Mouse (Mus musculus): Measurements from ENCODE around the gene Ryk. TPM values are rescaled to one million over a fixed set of nuclear protein-coding genes. Genes with fewer than 3 reads are reported as not detected.
"Not testable (repeated sequence)": the region's sequence is repeated elsewhere in the genome, so short reads cannot be mapped to it uniquely, and the experiment has no call there.

Ryk gene
- polyA plus RNA-seq, 1 experiment from 2014 or later: 22.8 TPM

DNA sequence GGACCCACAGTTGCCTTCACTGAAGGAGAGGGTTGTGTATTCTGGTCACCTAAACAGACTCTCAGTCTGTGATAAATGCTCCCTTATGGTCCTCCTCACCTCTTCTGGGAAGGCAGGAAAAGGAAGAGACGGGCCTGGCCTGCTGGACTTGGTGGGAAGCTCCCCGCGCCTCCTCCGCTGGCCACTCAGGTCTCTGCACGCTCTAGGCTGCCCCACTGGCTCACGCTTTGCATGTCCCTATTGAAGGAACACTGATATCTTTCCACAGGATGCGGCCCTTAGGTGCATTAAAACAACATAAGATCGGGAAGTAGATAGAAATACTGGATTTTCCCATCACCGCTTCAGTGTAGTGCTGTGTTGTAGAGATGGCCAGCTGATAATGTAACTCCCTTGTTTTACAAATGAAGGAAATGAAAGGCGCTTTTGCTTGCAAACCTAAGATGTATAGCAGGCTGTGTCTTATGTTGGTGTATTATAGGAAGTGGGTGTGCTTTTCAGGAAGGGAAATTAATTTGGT is 77.9 kb downstream of the Ryk start:
- H3K27me3 ChIP-seq: no peaks in the 10 kb centered on the region
- no peak overlapping the region for H3K27ac ChIP-seq
- peaks cover 49% of the 10 kb centered on the region for H3K36me3 ChIP-seq
- no peaks in the 10 kb centered on the region for H3K9me3 ChIP-seq
- H3K4me1 ChIP-seq: no peaks in the 10 kb centered on the region
- H3K4me3 ChIP-seq: no peak overlapping the region
- 86% methylated on average over 10 of the region's 10 CpGs for WGBS
- no peak overlapping the region for H3K4me2 ChIP-seq (replicated peaks)
- ATAC-seq (ENCODE audit: insufficient number of reproducible peaks, insufficient read depth, low FRiP score, low TSS enrichment): no peak
- H3K9ac ChIP-seq: no peak overlapping the region

DNA sequence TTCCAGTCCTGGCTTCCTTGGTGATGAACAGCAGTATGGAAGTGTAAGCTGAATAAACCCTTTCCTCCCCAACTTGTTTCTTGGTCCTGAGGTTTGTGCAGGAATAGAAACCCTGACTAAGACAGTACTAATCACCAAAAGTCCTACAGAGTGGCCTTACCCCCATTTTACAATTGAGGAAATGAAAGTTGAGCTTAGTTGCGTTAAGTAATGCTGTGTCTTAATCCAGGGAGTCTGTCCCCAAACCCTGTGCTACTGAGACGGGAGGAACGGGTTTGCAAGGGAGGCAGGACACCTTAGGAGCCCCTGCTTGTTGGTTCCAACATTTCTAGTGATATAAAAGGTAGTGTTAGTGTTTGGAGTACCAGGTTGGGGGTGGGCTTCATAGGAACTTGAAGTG is 78.9 kb downstream of the Ryk start:
- ATAC-seq (ENCODE audit: insufficient number of reproducible peaks, insufficient read depth, low FRiP score, low TSS enrichment); H3K4me2 ChIP-seq (replicated peaks); H3K4me3 ChIP-seq; H3K9me3 ChIP-seq; H3K27ac ChIP-seq; H3K27me3 ChIP-seq; H3K9ac ChIP-seq; H3K4me1 ChIP-seq: not testable (repeated sequence)
- 93% methylated on average over 3 of the region's 3 CpGs for WGBS
- H3K36me3 ChIP-seq: peaks cover 40% of the 10 kb centered on the region

DNA sequence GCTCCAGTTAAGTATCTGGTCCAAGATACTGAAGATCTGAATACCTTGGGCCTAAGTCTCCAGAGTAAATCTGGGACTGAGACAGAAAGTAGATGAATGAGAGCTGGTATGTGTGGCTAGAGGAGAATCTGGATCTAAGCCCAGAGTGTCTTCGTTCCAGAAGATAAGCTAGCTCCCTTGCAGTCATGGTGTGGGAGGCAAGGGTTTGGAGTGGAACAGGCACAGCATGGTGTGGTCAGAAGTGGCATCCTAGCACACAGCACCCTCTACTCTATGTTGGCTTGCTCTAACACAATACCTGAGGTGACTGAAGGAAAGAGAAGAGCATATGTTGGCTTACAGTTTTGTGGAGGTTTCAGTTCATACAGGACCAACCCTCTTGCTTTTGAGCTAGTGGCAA is 79.9 kb downstream of the Ryk start:
- H3K9me3 ChIP-seq: no peaks in the 10 kb centered on the region
- 91% methylated on average over 1 of the region's 1 CpGs for WGBS
- no peak overlapping the region for H3K4me3 ChIP-seq
- H3K9ac ChIP-seq: no peak overlapping the region
- H3K27ac ChIP-seq: no peak overlapping the region
- ATAC-seq (ENCODE audit: insufficient number of reproducible peaks, insufficient read depth, low FRiP score, low TSS enrichment): no peak
- no peaks in the 10 kb centered on the region for H3K4me1 ChIP-seq
- peaks cover 37% of the 10 kb centered on the region for H3K36me3 ChIP-seq
- H3K27me3 ChIP-seq: no peaks in the 10 kb centered on the region
- H3K4me2 ChIP-seq (replicated peaks): no peak overlapping the region

DNA sequence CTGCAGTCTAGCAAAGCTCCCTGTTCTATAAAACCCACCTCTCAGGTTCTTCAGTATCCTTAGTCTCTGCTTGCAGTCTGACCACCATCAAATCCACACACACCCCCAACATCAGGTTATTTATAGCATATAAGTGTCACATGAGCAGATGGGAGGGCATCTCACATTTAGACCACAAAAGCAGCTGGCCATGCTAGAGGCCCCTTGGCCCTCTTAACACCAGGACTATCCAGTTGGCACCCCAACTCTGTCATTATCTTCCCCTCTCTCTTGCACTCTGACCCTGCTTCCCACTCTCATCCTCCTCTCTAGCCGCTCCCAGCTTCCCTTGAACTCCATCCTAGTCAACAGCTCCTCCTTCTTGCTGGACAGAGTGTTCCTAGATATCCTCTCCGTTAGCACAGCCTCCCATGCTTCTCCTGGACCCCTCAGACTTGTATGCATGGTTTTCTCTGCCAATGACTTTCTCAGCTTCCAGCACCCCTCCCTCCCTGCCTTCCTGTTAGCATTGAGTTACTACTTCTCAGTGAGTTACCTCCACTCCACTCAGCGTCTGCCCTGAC is 80.7 kb downstream of the Ryk start:
- Histone ChIP-seq H3K9ac (no peak overlapping the region), H3K4me1 (no peaks in the 10 kb centered on the region), H3K4me3 (no peak overlapping the region), H3K36me3 (peaks cover 29% of the 10 kb centered on the region), H3K9me3 (no peaks in the 10 kb centered on the region), H3K4me2 (replicated peaks) (no peak overlapping the region), H3K27me3 (no peaks in the 10 kb centered on the region), H3K27ac (no peak overlapping the region)
- no peak for ATAC-seq (ENCODE audit: insufficient number of reproducible peaks, insufficient read depth, low FRiP score, low TSS enrichment)
- WGBS: 76% methylated on average over 3 of the region's 3 CpGs

DNA sequence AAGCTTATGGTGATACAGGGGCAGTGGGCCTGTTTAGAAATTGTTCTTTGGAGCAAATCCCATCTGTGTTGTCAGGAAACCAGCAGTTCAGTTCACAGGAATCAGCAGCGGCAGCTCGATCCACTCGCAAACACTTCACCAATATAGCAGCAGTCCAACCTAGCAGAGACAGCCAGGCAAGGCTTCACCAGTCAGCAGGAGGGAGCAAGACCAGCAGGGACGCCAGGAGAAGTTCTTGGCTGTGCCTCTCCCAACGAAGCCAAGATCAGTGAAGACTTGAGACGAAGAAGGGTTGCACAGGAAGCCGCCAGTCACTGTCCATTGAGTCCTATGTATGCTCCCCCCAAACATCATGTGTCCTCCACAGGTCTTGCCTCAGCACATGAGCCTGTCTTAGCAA is 81.4 kb downstream of the Ryk start:
- 96% methylated on average over 7 of the region's 7 CpGs for WGBS
- H3K27me3 ChIP-seq: no peaks in the 10 kb centered on the region
- no peak overlapping the region for H3K9ac ChIP-seq

DNA sequence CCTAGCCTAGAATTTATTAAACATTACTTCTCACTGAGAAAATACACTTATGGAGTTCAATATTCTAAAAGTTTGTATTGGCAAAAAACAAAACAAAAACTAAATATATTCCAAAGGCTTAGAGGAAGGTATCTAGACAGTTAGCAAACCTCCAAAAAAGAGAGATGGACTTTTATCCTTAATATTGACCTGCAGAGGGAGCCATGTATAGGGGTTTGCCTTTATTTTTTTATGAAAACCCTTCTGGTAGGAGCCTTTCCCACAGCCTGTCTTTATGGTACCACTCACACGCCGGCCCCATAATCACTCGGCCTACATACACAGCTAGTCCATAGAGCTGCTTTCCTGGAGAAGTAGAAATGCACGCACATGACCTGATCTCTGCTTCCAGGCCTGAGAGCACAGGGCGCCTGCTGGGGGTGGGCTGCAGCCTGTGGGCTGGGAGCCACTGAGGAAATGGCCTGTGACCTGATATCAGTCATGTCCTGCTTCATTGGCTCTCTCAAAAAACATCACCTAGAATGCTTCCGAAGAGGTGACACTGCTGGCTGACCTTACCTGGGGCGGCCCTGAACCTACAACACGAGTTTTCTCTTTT is 82.9 kb downstream of the Ryk start:
- Histone ChIP-seq H3K4me2 (replicated peaks) (no peak overlapping the region), H3K27ac (no peak overlapping the region), H3K36me3 (peaks cover 9% of the 10 kb centered on the region), H3K27me3 (no peaks in the 10 kb centered on the region), H3K9ac (no peak overlapping the region), H3K9me3 (no peaks in the 10 kb centered on the region), H3K4me1 (no peaks in the 10 kb centered on the region), H3K4me3 (no peak overlapping the region)
- no peak for ATAC-seq (ENCODE audit: insufficient number of reproducible peaks, insufficient read depth, low FRiP score, low TSS enrichment)
- 75% methylated on average over 8 of the region's 8 CpGs for WGBS

More for the DNA sequence above, 81.4 kb downstream of the Ryk start:
- H3K4me2 ChIP-seq (replicated peaks): no peak overlapping the region
- ATAC-seq (ENCODE audit: insufficient number of reproducible peaks, insufficient read depth, low FRiP score, low TSS enrichment): no peak
- H3K4me1 ChIP-seq: no peaks in the 10 kb centered on the region
- no peaks in the 10 kb centered on the region for H3K9me3 ChIP-seq
- no peak overlapping the region for H3K27ac ChIP-seq
- no peak overlapping the region for H3K4me3 ChIP-seq
- H3K36me3 ChIP-seq: peaks cover 23% of the 10 kb centered on the region

DNA sequence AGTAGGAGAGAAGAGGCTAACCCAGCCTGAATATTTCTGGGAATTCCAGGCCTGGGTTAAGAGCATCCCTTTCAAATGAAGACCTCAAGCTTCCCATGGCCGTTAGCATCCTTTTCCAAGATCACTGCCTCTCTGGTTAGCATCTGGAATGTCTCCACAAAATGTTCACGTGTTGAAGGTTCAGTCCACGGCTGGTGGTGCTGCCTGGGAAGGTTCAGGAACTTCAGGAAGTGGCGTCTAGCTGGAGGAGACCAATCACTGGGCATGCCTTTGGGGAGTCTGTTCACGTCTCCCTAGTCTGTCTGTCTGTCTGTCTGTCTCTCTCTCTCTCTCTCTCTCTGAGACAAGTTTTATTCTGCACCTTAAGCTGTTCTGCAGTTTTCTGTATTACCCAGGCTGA is 84.8 kb downstream of the Ryk start:
- Histone ChIP-seq H3K4me3 (no peak overlapping the region), H3K36me3 (peaks cover 9% of the 10 kb centered on the region), H3K4me1 (no peaks in the 10 kb centered on the region), H3K4me2 (replicated peaks) (no peak overlapping the region), H3K9ac (no peak overlapping the region), H3K9me3 (no peaks in the 10 kb centered on the region), H3K27me3 (no peaks in the 10 kb centered on the region), H3K27ac (no peak overlapping the region)
- 69% methylated on average over 5 of the region's 5 CpGs for WGBS
- ATAC-seq (ENCODE audit: insufficient number of reproducible peaks, insufficient read depth, low FRiP score, low TSS enrichment): no peak

DNA sequence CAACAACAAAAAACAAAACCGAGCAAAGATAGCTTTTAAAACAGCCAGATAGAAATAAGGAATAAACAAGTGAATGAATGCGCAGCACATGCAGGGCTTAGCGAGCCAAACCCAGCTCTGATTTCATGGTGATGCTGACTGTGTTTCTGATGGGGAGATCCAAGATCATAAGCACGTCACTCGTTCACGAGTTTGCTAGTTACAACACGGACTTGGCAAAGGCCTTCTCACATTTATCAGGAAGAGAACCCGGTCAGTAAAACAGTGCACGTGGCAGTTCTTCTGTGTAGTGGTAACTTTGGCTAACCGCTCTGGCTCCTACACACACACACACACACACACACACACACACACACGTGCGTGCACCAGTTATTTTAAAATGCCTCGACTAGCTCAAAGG is 87.1 kb downstream of the Ryk start:
- no peaks in the 10 kb centered on the region for H3K9me3 ChIP-seq
- no peak for ATAC-seq (ENCODE audit: insufficient number of reproducible peaks, insufficient read depth, low FRiP score, low TSS enrichment)
- no peaks in the 10 kb centered on the region for H3K36me3 ChIP-seq
- no peaks in the 10 kb centered on the region for H3K4me1 ChIP-seq
- no peak overlapping the region for H3K4me3 ChIP-seq
- H3K4me2 ChIP-seq (replicated peaks): no peak overlapping the region
- H3K27me3 ChIP-seq: no peaks in the 10 kb centered on the region
- H3K9ac ChIP-seq: no peak overlapping the region
- WGBS: 89% methylated on average over 13 of the region's 13 CpGs
- no peak overlapping the region for H3K27ac ChIP-seq

DNA sequence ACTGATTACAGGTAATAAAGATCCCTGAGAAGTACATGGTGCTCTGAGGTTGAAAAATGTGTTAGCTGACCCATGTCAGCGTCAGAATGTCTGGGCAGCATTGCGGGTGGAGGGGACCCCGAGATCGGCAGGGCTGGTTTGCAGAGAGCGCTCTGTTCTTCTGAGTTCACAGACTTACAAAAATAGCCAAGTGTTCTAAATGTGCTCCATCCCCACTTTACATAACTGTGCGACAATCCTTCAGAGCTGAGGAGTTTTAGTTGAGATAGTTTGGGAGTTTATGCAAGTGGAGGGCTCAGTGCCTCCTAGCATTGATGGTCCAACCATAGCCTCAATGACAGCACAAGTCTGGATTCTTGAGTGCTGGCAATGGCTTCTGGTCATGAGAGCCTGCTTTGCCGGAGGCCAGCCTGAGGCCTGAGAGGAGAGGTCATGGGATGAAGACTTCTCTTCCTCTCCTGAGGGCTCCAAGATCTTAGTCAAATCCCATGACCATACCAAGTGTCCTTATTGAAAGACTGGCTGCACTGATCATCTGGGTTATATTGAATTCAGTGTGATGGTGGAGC is 88.2 kb downstream of the Ryk start:
- no peak overlapping the region for H3K9ac ChIP-seq
- no peaks in the 10 kb centered on the region for H3K4me1 ChIP-seq
- ATAC-seq (ENCODE audit: insufficient number of reproducible peaks, insufficient read depth, low FRiP score, low TSS enrichment): no peak
- H3K4me2 ChIP-seq (replicated peaks): no peak overlapping the region
- no peak overlapping the region for H3K4me3 ChIP-seq
- H3K27ac ChIP-seq: no peak overlapping the region
- 90% methylated on average over 7 of the region's 7 CpGs for WGBS
- H3K9me3 ChIP-seq: no peaks in the 10 kb centered on the region
- H3K27me3 ChIP-seq: no peaks in the 10 kb centered on the region
- H3K36me3 ChIP-seq: no peaks in the 10 kb centered on the region

DNA sequence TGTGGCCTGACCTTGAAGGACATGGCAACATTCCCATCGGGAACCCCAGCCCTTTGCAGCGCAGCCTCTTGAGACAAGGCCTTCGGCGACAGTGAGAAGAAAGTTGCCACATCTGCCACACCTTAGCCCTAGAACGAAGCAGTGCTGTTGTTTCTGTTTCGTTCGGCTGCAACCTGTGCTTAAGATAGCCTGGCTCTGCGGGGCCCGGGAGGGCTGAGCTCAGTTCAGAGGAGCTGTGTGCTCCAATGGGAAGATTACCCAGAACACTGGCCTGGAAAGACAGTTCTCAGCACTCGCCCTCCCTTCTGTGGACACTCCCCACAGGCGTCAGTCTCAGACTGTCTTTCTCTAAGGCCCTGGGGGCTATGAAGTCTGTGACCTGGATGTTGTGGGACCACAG is 89.1 kb downstream of the Ryk start:
- WGBS: 82% methylated on average over 11 of the region's 11 CpGs
- no peaks in the 10 kb centered on the region for H3K4me1 ChIP-seq
- no peak overlapping the region for H3K4me3 ChIP-seq
- H3K9me3 ChIP-seq: no peaks in the 10 kb centered on the region
- H3K27me3 ChIP-seq: no peaks in the 10 kb centered on the region
- no peak overlapping the region for H3K9ac ChIP-seq
- H3K36me3 ChIP-seq: no peaks in the 10 kb centered on the region
- no peak for ATAC-seq (ENCODE audit: insufficient number of reproducible peaks, insufficient read depth, low FRiP score, low TSS enrichment)
- H3K27ac ChIP-seq: no peak overlapping the region
- no peak overlapping the region for H3K4me2 ChIP-seq (replicated peaks)

DNA sequence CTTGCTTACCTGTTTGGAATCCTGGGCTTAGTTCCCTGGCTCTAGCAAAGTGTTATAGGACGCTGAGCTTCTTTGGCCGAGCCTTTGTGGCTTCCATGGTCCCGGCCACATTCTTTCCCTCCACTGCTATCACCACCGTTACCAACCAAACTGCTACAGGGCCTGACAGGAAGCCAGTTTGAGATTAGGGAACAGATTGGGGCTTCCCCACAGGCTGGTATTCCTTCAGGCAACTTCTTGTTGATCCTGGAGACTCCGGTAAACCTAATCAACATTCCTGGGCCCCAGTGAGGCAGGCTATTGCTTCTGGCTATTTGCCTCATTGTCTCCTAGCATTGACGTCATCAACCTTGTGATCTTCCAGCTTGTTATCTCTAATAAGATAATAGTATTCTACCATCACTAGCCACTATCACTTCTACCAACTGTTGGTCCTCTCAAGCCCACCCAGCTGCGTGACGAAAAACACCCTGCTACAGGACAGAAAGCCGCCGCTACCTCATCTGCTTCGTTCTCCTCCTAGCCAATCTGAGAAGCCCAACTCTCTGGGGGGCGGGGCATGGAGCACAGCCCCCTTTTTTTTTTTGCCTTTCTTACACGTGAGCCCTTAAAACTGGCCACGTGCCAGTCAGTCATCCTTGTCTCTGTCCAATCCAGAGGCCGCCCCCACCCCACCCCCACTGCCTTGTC is 90.1 kb downstream of the Ryk start:
- no peaks in the 10 kb centered on the region for H3K4me1 ChIP-seq
- no peaks in the 10 kb centered on the region for H3K36me3 ChIP-seq
- no peaks in the 10 kb centered on the region for H3K9me3 ChIP-seq
- no peaks in the 10 kb centered on the region for H3K27me3 ChIP-seq
- H3K27ac ChIP-seq: no peak overlapping the region
- no peak overlapping the region for H3K4me3 ChIP-seq
- no peak overlapping the region for H3K9ac ChIP-seq
- H3K4me2 ChIP-seq (replicated peaks): no peak overlapping the region
- ATAC-seq (ENCODE audit: insufficient number of reproducible peaks, insufficient read depth, low FRiP score, low TSS enrichment): no peak
- 66% methylated on average over 15 of the region's 15 CpGs for WGBS

DNA sequence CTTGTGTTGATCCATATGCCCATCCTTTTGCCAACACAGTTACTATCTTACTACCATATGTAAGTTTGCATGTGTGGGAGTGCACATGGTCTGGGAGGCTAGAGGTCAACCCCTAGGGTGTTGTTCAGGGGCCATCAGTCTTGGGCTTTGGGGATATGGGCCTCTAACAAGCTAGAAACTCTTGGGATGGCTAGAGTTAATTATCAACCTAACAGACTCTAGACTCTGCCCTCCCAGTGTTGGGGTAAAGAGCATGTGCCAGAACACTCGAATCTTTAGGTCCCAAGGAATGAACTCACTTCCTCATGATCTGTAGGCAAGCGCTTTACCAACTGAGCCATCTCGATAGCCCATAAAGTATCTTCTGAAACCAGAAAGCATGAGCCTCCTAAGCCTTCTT is 91.4 kb downstream of the Ryk start:
- Histone ChIP-seq H3K4me3 (no peak overlapping the region), H3K4me2 (replicated peaks) (no peak overlapping the region), H3K9me3 (no peaks in the 10 kb centered on the region), H3K27me3 (no peaks in the 10 kb centered on the region), H3K27ac (no peak overlapping the region), H3K9ac (no peak overlapping the region), H3K36me3 (no peaks in the 10 kb centered on the region), H3K4me1 (no peaks in the 10 kb centered on the region)
- 88% methylated on average over 3 of the region's 3 CpGs for WGBS
- no peak for ATAC-seq (ENCODE audit: insufficient number of reproducible peaks, insufficient read depth, low FRiP score, low TSS enrichment)
